Mouse (Mus musculus): Measurements from ENCODE around the gene Ssxb5. TPM values are rescaled to one million over a fixed set of nuclear protein-coding genes. Genes with fewer than 3 reads are reported as not detected.
"Not testable (repeated sequence)": the region's sequence is repeated elsewhere in the genome, so short reads cannot be mapped to it uniquely, and the experiment has no call there.

The Ssxb5 gene
- polyA plus RNA-seq (2014; fragmentation: Nextera tagmentation; extraction: Ambion mirVana), result not detected in 2 replicates

DNA sequence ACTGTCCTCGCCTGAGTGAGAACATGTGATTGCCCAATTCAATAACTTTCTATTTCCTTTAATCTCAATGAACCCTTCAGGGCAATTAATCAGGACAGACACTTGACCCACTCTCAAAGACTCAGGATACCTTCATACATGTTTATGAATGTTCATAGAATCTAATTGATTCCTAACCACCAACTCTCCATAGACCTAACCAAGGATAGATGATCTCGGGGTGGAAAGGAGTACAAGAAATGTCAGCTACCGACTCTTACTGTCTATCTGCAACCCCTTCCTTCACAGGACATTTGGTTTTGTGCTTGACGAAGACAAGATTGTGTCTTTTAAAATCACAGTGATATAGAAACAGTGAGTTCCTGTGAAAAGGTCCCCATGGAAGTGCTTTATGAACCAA is at the start of gene Ssxb5:
Ssxb5 (plus strand) TSS at position 301 of the 400 bp plus-strand sequence.
- not testable (repeated sequence) for H3K27me3 ChIP-seq (ENCODE audit: control insufficient read depth, insufficient read depth, low read length); H3K4me1 ChIP-seq (ENCODE audit: control insufficient read depth in 2 of 2, insufficient read depth in 2 of 2, low read length in 2 of 2); H3K4me2 ChIP-seq (ENCODE audit: low read length); H3K9me3 ChIP-seq (ENCODE audit: control insufficient read depth, low read length); H3K9ac ChIP-seq (ENCODE audit: low read length); ATAC-seq (ENCODE audit: insufficient number of reproducible peaks, insufficient read depth, low FRiP score, low read depth); H3K27ac ChIP-seq (replicated peaks in 1 of 2; ENCODE audit: control insufficient read depth in 1 of 2, insufficient read depth in 1 of 2, low read depth in 2 of 2, low read length in 2 of 2); H3K4me3 ChIP-seq (ENCODE audit: control insufficient read depth in 1 of 2, insufficient read depth in 1 of 2, low read depth in 1 of 2, low read length in 2 of 2); H3K36me3 ChIP-seq (ENCODE audit: control insufficient read depth, insufficient read depth, low read length)
- WGBS, result 65% methylated on average over 4 of the region's 4 CpGs

DNA sequence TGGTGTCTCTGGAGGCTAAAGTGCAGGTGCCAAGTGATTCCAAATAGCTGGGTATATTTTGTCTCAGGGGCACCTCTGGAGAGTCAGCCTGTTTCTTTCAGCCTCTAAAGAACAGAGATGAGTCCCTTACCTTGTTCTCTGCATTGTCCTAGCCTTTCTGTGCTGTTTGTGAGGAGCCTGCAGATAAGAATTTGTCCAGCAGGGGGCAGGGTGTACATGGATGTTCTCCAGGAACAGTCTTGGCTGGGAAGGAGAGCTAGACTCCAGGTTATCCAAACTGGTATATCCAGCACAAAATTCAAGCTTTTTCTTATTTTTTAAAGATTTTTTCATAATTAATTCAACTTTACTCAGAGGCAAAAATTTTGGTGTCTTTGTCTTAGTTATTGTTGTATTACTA is 28.6 kb downstream of the Ssxb5 start:
- Histone ChIP-seq H3K9me3 (ENCODE audit: control insufficient read depth, low read length) (no peaks in the 10 kb centered on the region), H3K27ac (replicated peaks in 1 of 2; ENCODE audit: control insufficient read depth in 1 of 2, insufficient read depth in 1 of 2, low read depth in 2 of 2, low read length in 2 of 2) (no peak overlapping the region)
- no peak for ATAC-seq (ENCODE audit: insufficient number of reproducible peaks, insufficient read depth, low FRiP score, low read depth)

DNA sequence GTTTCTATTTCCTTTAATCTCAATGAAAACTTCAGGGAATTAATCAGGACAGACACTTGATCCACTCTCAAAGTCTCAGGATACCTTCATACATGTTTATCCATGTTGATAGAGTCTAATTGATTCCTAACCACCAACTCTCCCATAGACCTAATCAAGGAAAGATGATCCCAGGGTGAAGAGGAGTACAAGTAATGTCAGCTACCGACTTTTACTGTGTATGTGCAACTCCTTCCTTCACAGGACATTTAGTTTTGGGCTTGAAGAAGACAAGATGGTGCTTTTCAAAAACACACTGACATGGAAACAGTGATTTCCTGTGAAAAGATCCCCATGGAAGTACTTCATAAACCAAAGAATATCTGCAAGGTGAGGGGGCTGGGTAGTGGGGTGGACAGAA is 40.2 kb downstream of the Ssxb5 start, which contains the start of gene Gm6592:
Gm6592 (plus strand) TSS at position 301 of the 400 bp plus-strand sequence.
- H3K27me3 ChIP-seq (ENCODE audit: control insufficient read depth, insufficient read depth, low read length), result no peaks in the 10 kb centered on the region
- H3K9me3 ChIP-seq (ENCODE audit: control insufficient read depth, low read length), result no peaks in the 10 kb centered on the region
- H3K36me3 ChIP-seq (ENCODE audit: control insufficient read depth, insufficient read depth, low read length), result no peaks in the 10 kb centered on the region
- H3K27ac ChIP-seq (replicated peaks in 1 of 2; ENCODE audit: control insufficient read depth in 1 of 2, insufficient read depth in 1 of 2, low read depth in 2 of 2, low read length in 2 of 2), result no peak within 1 kb of the TSS
- 47% methylated on average over 1 of the region's 1 CpGs for WGBS
- no peak for ATAC-seq (ENCODE audit: insufficient number of reproducible peaks, insufficient read depth, low FRiP score, low read depth)
- no peak within 1 kb of the TSS for H3K4me2 ChIP-seq (ENCODE audit: low read length)
- no peak within 1 kb of the TSS for H3K9ac ChIP-seq (ENCODE audit: low read length)
- no peaks in the 10 kb centered on the region for H3K4me1 ChIP-seq (ENCODE audit: control insufficient read depth in 2 of 2, insufficient read depth in 2 of 2, low read length in 2 of 2)
- no peak within 1 kb of the TSS for H3K4me3 ChIP-seq (ENCODE audit: control insufficient read depth in 1 of 2, insufficient read depth in 1 of 2, low read depth in 1 of 2, low read length in 2 of 2)

More for the DNA sequence above, 28.6 kb downstream of the Ssxb5 start:
- H3K4me3 ChIP-seq (ENCODE audit: control insufficient read depth in 1 of 2, insufficient read depth in 1 of 2, low read depth in 1 of 2, low read length in 2 of 2), result no peak overlapping the region
- H3K4me1 ChIP-seq (ENCODE audit: control insufficient read depth in 2 of 2, insufficient read depth in 2 of 2, low read length in 2 of 2), result no peaks in the 10 kb centered on the region
- no peak overlapping the region for H3K4me2 ChIP-seq (ENCODE audit: low read length)
- no peaks in the 10 kb centered on the region for H3K36me3 ChIP-seq (ENCODE audit: control insufficient read depth, insufficient read depth, low read length)
- H3K9ac ChIP-seq (ENCODE audit: low read length), result no peak overlapping the region
- no peaks in the 10 kb centered on the region for H3K27me3 ChIP-seq (ENCODE audit: control insufficient read depth, insufficient read depth, low read length)

DNA sequence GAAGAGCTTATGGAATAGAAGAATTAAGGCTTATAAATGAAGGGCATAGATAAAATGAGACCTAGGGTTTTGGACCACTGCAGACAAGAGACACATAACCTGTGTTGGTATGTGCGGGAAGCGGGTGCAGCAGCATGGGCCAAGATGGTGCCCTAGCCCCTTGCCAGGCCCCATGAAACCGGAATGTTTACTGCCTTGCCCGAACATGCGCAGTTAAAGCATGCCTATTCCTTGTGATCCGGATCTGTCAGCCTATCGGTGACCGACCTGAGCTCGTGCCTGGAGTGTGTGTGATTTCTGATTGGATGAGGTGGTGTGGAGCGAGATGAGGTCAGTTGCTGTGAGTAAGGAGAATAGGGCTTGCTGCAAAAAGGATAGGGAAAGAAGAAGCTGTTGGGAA is 49.0 kb downstream of the Ssxb5 start:
- H3K4me1 ChIP-seq (ENCODE audit: control insufficient read depth in 2 of 2, insufficient read depth in 2 of 2, low read length in 2 of 2), result no peaks in the 10 kb centered on the region
- 84% methylated on average over 10 of the region's 10 CpGs for WGBS

More for the DNA sequence above, 49.0 kb downstream of the Ssxb5 start:
- no peak overlapping the region for H3K9ac ChIP-seq (ENCODE audit: low read length)
- H3K27ac ChIP-seq (replicated peaks in 1 of 2; ENCODE audit: control insufficient read depth in 1 of 2, insufficient read depth in 1 of 2, low read depth in 2 of 2, low read length in 2 of 2), result no peak overlapping the region
- H3K36me3 ChIP-seq (ENCODE audit: control insufficient read depth, insufficient read depth, low read length), result no peaks in the 10 kb centered on the region
- H3K27me3 ChIP-seq (ENCODE audit: control insufficient read depth, insufficient read depth, low read length), result no peaks in the 10 kb centered on the region
- H3K9me3 ChIP-seq (ENCODE audit: control insufficient read depth, low read length), result no peaks in the 10 kb centered on the region
- no peak overlapping the region for H3K4me2 ChIP-seq (ENCODE audit: low read length)
- H3K4me3 ChIP-seq (ENCODE audit: control insufficient read depth in 1 of 2, insufficient read depth in 1 of 2, low read depth in 1 of 2, low read length in 2 of 2), result no peak overlapping the region
- no peak for ATAC-seq (ENCODE audit: insufficient number of reproducible peaks, insufficient read depth, low FRiP score, low read depth)

Other genes starting within 250 kb of the Ssxb5 start
- not detected in 2 replicates for gene Ssxb3, start 211.9 kb upstream of the Ssxb5 start, polyA plus RNA-seq (2014; fragmentation: Nextera tagmentation; extraction: Ambion mirVana)
- gene Ssxb8, start 112.8 kb upstream of the Ssxb5 start, polyA plus RNA-seq (2014; fragmentation: Nextera tagmentation; extraction: Ambion mirVana), result not detected in 2 replicates
- gene Ssx9, start 55.3 kb upstream of the Ssxb5 start, polyA plus RNA-seq (2014; fragmentation: Nextera tagmentation; extraction: Ambion mirVana), result not detected in 2 replicates
- not detected in 2 replicates for gene Gm6592, start 40.3 kb downstream of the Ssxb5 start, polyA plus RNA-seq (2014; fragmentation: Nextera tagmentation; extraction: Ambion mirVana)
- not detected in 2 replicates for gene Gm5751, start 70.6 kb downstream of the Ssxb5 start, polyA plus RNA-seq (2014; fragmentation: Nextera tagmentation; extraction: Ambion mirVana)
- 1.7 and 2.3 TPM in 2 replicates for gene B630019K06Rik, start 88.7 kb downstream of the Ssxb5 start, polyA plus RNA-seq (2014; fragmentation: Nextera tagmentation; extraction: Ambion mirVana)
- gene Fthl17b, start 159.3 kb downstream of the Ssxb5 start, polyA plus RNA-seq (2014; fragmentation: Nextera tagmentation; extraction: Ambion mirVana), result not detected in 2 replicates
- gene Fthl17c, start 172.9 kb downstream of the Ssxb5 start, polyA plus RNA-seq (2014; fragmentation: Nextera tagmentation; extraction: Ambion mirVana), result not detected in 2 replicates
- not detected in 2 replicates for gene Fthl17d, start 183.1 kb downstream of the Ssxb5 start, polyA plus RNA-seq (2014; fragmentation: Nextera tagmentation; extraction: Ambion mirVana)
- gene Fthl17e, start 229.8 kb downstream of the Ssxb5 start, polyA plus RNA-seq (2014; fragmentation: Nextera tagmentation; extraction: Ambion mirVana), result not detected in 2 replicates

Data from heart, embryonic 14.5 days (tissue).